Mouse (Mus musculus) hindbrain, postnatal 0 days (tissue): Measurements from ENCODE around the gene Rps19. TPM values are rescaled to one million over a fixed set of nuclear protein-coding genes. Genes with fewer than 3 reads are reported as not detected.

ENCODE experiments used
- ATAC-seq: fragments of 200-750 bp; cut with Nextera tagmentation; 2 replicates; pipeline ENCODE4 v1.8.0; 2017; ENCODE audit warnings: mild to moderate bottlenecking, moderate TSS enrichment, moderate library complexity
- DNase-seq: peaks from one replicate; pipeline ENCODE4 v3.0.0-alpha.2; 2015; ENCODE audit warnings: low spot score
- H3K27ac ChIP-seq: fragments of 300-500 bp; sonication (generic); 2 replicates; pipeline ENCODE4 v1.5.1; 2014; ENCODE audit warnings: mild to moderate bottlenecking
- H3K27me3 ChIP-seq: fragments of 300-500 bp; sonication (generic); 2 replicates; pipeline ENCODE4 v1.6.1; 2014; ENCODE audit warnings: low read length, mixed read lengths; ENCODE audit not compliant: insufficient read depth
- H3K36me3 ChIP-seq: fragments of 300-500 bp; sonication (generic); 2 replicates; pipeline ENCODE4 v1.6.1; 2014; ENCODE audit warnings: low read length, mixed read lengths; ENCODE audit not compliant: insufficient read depth
- H3K4me1 ChIP-seq: fragments of 300-500 bp; sonication (generic); 2 replicates; pipeline ENCODE4 v1.6.1; 2014; ENCODE audit warnings: antibody characterized with exemption, low read length, mixed read lengths; ENCODE audit not compliant: insufficient read depth
- H3K4me2 ChIP-seq: fragments of 300-500 bp; sonication (generic); 2 replicates; pipeline ENCODE4 v1.6.1; 2014; ENCODE audit warnings: low read depth, mild to moderate bottlenecking, low read length, moderate library complexity, mixed read lengths
- H3K4me3 ChIP-seq: fragments of 300-500 bp; sonication (generic); 2 replicates; pipeline ENCODE4 v1.5.1; 2014; ENCODE audit warnings: low read length
- H3K9ac ChIP-seq: fragments of 300-500 bp; sonication (generic); replicated peaks from 2 replicates; pipeline ENCODE4 v1.6.1; 2014; ENCODE audit warnings: mild to moderate bottlenecking, low read length, moderate library complexity, mixed read lengths
- H3K9me3 ChIP-seq: fragments of 300-500 bp; sonication (generic); 2 replicates; pipeline ENCODE4 v1.6.1; 2016; ENCODE audit warnings: low read length, mixed read lengths
- CTCF ChIP-seq: IDR thresholded peaks from 2 replicates; pipeline ENCODE4 v1.5.1; 2016; ENCODE audit warnings: antibody characterized with exemption, control low read depth, low read depth
- WGBS: fragments of 180-500 bp; shearing (Covaris S2); extraction: QIAGEN DNeasy Blood & Tissue Kit; methylation state at CpG from one replicate; pipeline ENCODE4 v1.1.7; 2014; 5-methylcytosine and 5-hydroxymethylcytosine counted together
- polyA plus RNA-seq: library from polyadenylated mRNA; unstranded; fragments of >200 nt; fragmentation: Nextera tagmentation; extraction: Ambion mirVana; gene quantifications from 2 replicates; pipeline ENCODE4 v1.2.1, GENCODE M21; 2015
- total RNA-seq: library from RNA; depleted of rRNA; stranded (reverse); fragments of >200 nt; gene quantifications from 2 replicates; pipeline ENCODE4 v1.2.3, GENCODE M21; 2014

Rps19 gene
- total and polyA plus RNA-seq, 2 experiments from 2014 or later, result 483 to 1,333 TPM

DNA sequence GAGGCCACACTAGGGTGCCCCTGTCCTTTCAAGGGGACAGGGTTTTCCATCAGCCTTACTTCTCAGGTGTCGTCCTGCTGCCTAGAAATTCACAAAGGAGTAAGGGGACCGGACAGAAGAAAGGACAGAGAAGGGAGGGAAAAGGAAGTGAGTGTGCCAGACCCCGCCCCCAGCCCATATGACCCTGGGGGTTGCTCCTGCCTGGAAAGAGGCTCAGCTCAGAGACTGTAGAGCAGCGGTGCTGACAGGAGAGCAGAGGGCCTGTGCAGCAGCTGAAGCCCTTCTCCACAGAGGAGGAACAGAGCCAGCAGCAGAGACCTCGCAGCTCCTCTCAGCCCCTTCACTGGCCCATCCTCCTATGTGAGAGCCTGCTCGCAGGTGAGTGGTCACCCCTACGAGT is 30.5 kb upstream of the Rps19 start:
- H3K27ac ChIP-seq, result no peak overlapping the region
- 45% methylated on average over 7 of the region's 7 CpGs for WGBS
- no peaks in the 10 kb centered on the region for H3K36me3 ChIP-seq
- H3K9me3 ChIP-seq, result no peaks in the 10 kb centered on the region
- no peaks in the 10 kb centered on the region for H3K4me1 ChIP-seq
- no peak for DNase-seq
- no peak for TF ChIP-seq CTCF
- H3K4me3 ChIP-seq, result no peak overlapping the region
- ATAC-seq, result no peak
- no peak overlapping the region for H3K4me2 ChIP-seq
- H3K9ac ChIP-seq, result no peak overlapping the region
- H3K27me3 ChIP-seq, result no peaks in the 10 kb centered on the region

- no peaks in the 10 kb centered on the region for H3K4me1 ChIP-seq
- no peak overlapping the region for H3K9ac ChIP-seq
- no peaks in the 10 kb centered on the region for H3K9me3 ChIP-seq
- H3K27me3 ChIP-seq, result no peaks in the 10 kb centered on the region
- no peak for DNase-seq
- H3K36me3 ChIP-seq, result no peaks in the 10 kb centered on the region
- H3K27ac ChIP-seq, result no peak overlapping the region
- 36% methylated on average over 6 of the region's 6 CpGs for WGBS
- TF ChIP-seq CTCF, result no peak
- H3K4me3 ChIP-seq, result no peak overlapping the region
- no peak for ATAC-seq
- H3K4me2 ChIP-seq, result no peak overlapping the region
Observed at GRCm38 (mm10) chr7:24856460-24857120, 27.6 kb upstream of the Rps19 start.

- H3K4me1 ChIP-seq, result no peaks in the 10 kb centered on the region
- H3K4me2 ChIP-seq, result no peak overlapping the region
- no peaks in the 10 kb centered on the region for H3K9me3 ChIP-seq
- ATAC-seq, result no peak
- WGBS, result 76% methylated on average over 5 of the region's 5 CpGs
- DNase-seq, result no peak
- no peak overlapping the region for H3K27ac ChIP-seq
- no peak overlapping the region for H3K9ac ChIP-seq
- no peaks in the 10 kb centered on the region for H3K36me3 ChIP-seq
- no peak for TF ChIP-seq CTCF
- no peaks in the 10 kb centered on the region for H3K27me3 ChIP-seq
- no peak overlapping the region for H3K4me3 ChIP-seq
Observed at GRCm38 (mm10) chr7:24859234-24859633, 24.9 kb upstream of the Rps19 start.

DNA sequence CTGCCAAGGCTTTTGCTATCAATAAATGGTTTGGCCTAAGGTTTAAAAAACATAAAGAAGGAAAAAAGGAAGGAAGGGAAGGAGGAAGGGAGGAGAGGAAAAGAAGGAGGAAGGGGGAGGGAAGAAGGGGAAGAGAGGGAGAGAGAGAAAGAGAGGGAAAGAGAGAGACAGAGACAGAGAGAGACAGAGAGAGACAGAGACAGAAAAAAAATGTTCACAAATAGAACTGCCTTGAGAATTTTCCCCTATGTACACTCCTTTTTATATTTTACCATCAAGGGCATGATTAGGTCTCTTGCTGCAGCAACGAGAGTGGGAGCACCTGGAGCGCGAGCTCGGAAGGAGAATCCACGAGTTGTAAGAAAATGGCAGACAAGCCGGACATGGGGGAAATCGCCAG is 22.3 kb upstream of the Rps19 start, which contains the start of gene Gm9844:
Gene Gm9844 (plus strand): TSS at position 301 of the 400 bp plus-strand sequence.
- ATAC-seq, result no peak
- Histone ChIP-seq H3K36me3 (no peaks in the 10 kb centered on the region), H3K9me3 (no peaks in the 10 kb centered on the region), H3K9ac (no peak within 1 kb of the TSS), H3K4me1 (no peaks in the 10 kb centered on the region), H3K4me2 (no peak within 1 kb of the TSS), H3K4me3 (no peak within 1 kb of the TSS), H3K27ac (no peak within 1 kb of the TSS), H3K27me3 (no peaks in the 10 kb centered on the region)
- TF ChIP-seq CTCF, result no peak
- DNase-seq, result no peak
- 85% methylated on average over 7 of the region's 7 CpGs for WGBS

DNA sequence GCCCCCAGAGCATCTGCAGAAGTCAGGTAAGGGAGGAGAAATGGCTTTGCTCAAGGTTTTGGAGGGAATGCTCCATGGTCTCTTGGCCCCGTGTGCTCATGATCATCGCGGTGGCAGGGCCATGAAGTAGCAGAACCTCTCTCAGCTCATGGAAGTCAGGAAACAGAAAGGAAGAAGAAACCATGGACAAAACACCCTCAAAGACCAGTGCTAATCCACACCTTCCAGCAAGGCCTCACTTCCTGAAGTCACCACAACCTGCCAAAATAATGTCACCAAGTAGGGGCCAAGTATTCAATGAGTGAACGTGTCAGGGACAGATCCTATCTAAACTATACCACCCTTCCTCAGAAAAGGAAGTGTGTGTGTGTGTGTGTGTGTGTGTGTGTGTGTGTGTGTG is 21.3 kb upstream of the Rps19 start:
- DNase-seq, result no peak
- no peak overlapping the region for H3K9ac ChIP-seq
- no peaks in the 10 kb centered on the region for H3K27me3 ChIP-seq
- no peak overlapping the region for H3K4me2 ChIP-seq
- H3K36me3 ChIP-seq, result no peaks in the 10 kb centered on the region
- no peak overlapping the region for H3K4me3 ChIP-seq
- no peak for ATAC-seq
- 85% methylated on average over 4 of the region's 4 CpGs for WGBS
- no peak for TF ChIP-seq CTCF
- no peaks in the 10 kb centered on the region for H3K9me3 ChIP-seq
- no peak overlapping the region for H3K27ac ChIP-seq
- no peaks in the 10 kb centered on the region for H3K4me1 ChIP-seq

GRCm38 (mm10) chr7:24864156-24864555 is 20.0 kb upstream of the Rps19 start:
- H3K9ac ChIP-seq, result no peak overlapping the region
- ATAC-seq, result no peak
- H3K36me3 ChIP-seq, result no peaks in the 10 kb centered on the region
- H3K4me3 ChIP-seq, result no peak overlapping the region
- H3K27me3 ChIP-seq, result no peaks in the 10 kb centered on the region
- no peaks in the 10 kb centered on the region for H3K4me1 ChIP-seq
- DNase-seq, result no peak
- no peak overlapping the region for H3K27ac ChIP-seq
- H3K9me3 ChIP-seq, result no peaks in the 10 kb centered on the region
- no peak for TF ChIP-seq CTCF
- H3K4me2 ChIP-seq, result no peak overlapping the region
- 22% methylated on average over 6 of the region's 6 CpGs for WGBS

GRCm38 (mm10) chr7:24869080-24869479 is 15.1 kb upstream of the Rps19 start:
- WGBS, result 49% methylated on average over 17 of the region's 17 CpGs
- H3K9me3 ChIP-seq, result no peaks in the 10 kb centered on the region
- no peaks in the 10 kb centered on the region for H3K36me3 ChIP-seq
- H3K9ac ChIP-seq, result no peak overlapping the region
- H3K4me2 ChIP-seq, result no peak overlapping the region
- no peak for TF ChIP-seq CTCF
- H3K27ac ChIP-seq, result no peak overlapping the region
- H3K4me3 ChIP-seq, result no peak overlapping the region
- no peaks in the 10 kb centered on the region for H3K4me1 ChIP-seq
- H3K27me3 ChIP-seq, result no peaks in the 10 kb centered on the region
- DNase-seq, result no peak
- no peak for ATAC-seq
